Mouse (Mus musculus): ENCODE data around the gene Cad.
A peak's percentile ranks its signal among the peaks of the same experiment; 100 is the strongest.
"Not testable (repeated sequence)": the region's sequence is repeated elsewhere in the genome, so short reads cannot be mapped to it uniquely, and the experiment has no call there.

The Cad gene

DNA sequence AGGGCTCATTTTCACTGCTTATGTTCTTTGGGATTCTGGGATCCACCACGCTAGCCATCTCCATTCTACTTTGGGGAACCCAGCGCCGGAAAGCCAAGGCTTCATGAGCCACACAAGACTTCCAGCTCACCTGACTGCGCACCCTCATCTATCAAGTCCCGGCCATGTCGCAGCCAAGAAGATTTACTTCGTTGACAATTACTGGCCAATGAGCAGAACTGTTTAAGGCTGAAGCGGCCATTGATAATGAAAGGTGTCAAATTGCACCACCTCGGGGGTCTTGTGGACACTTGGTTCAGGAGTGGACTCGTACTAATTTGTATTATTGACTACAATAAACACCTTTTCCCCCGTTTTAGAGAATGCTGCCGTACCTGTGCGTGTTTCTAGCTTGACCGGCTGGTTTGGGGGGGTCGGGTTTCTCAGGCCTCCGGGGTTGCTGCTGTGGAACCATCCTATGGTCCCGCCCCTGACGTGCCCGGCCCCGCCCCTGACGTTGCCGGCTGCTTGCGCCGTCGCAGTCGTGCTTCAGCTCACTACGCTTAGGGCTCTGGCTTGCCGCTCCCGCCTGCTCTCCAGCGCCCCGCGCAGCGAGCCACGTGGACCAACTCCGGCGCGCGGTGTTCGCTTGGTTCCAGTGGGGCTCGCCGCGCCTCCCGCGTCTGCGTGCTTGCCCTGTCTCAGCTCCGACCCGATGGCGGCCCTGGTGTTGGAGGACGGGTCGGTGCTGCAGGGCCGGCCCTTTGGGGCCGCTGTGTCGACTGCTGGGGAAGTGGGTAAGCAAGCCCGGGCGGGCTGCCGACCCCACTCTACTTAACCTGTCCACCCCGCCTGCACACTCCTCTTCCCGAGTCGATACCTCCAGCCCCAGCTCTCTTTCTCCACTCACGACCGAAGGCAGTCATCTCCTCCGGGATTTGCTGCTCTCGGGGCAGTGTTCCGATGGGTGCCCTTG is at the start of gene Cad:
Gene Cad (plus strand): TSS at position 520 of the 955 bp plus-strand sequence.
- DNase-seq: peak; percentile 93

DNA sequence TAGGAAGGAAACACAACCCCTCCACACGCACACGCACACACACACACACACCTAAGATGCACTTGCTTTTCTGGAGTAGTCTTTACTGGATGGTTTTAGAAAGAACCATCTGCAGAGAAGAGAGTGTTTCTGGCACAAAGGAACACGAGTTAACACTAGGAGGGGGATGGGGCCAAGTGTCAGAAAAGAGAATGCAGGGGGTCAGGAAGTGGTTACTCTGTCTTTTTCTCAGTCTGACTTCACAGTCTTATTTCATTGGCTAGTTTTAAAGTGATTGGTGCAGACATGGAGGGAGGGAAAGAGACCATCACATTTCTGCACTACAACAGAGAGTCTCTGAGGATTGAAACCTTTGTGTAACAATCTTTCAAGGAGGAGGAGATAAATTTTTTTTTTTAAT is 41.8 kb upstream of the Cad start:
- DNase-seq: no peak

DNA sequence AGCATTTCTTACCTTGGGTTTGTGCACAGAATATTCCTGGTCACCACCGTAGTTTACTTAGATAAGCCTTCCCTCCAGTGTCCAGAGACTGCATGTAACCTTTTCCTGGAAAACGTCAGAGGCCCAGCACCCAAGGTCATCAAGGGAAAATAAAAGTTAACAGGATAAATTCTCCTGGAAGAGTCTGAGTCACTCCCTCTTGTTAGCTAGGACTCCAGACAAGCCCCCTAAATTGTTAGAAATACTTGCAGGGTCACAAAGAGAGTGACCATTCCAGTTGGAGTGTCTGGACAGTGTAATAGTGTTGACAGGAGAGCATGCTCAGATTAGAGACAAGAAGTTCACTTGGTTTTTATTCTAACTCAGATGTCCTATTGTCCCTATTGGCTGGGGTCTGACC is 38.7 kb upstream of the Cad start:
- no peak for DNase-seq

DNA sequence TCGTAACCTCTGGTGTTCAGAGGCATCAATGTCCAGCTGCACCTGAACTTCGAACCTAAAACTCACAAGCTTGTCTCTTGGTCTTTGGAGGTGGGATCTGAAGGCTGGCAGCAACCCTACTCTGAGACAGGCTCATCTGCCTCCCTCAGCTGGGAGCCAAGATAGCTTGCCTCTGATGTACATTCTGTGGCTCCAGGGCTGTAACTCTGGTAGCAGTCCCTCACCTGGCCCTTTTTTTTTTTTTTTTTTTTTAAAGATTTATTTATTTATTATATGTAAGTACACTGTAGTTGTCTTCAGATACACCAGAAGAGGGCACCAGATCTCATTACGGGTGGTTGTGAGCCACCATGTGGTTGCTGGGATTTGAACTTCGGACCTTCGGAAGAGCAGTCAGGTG is 32.8 kb upstream of the Cad start:
- DNase-seq: not testable (repeated sequence)

DNA sequence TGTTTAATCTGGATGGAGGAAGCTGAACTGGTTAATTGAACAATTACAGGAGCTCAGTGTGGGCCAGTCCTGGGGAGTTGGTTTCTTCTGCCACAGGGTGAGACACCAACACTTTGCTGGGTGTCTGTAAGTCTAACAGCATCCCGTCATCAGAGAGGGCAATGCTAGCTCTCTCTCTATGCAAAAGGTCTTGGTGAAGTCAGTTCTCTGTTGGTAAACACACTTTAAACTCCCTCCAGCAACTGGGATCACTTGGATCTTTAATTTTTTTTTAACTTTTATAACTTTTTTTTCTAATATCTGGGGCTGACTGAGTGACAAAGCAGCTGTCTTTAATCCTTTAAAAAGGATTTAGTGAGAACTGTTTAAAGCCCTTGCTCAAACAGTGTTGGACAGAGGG is 31.9 kb upstream of the Cad start:
- no peak for DNase-seq

DNA sequence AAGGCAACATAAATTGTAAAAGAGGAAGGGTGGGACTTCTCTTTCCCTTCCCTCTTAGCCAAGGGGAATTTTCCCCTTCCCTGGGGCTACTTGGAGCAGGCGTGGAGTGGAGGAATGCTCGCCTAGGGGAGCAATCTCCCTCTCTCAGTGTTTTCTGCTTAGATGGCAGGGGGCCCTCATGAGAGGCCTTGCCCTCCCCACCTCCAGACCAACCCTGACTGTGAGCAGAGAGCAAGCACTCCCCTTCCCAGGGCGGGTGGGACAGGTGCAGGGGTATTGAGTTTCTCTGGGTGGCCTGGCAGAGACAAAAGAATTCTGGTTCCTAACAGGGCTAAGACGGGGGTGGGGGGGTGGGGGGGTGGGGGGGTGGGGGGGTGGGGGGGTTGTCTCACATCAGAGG is 31.3 kb upstream of the Cad start:
- no peak for DNase-seq

DNA sequence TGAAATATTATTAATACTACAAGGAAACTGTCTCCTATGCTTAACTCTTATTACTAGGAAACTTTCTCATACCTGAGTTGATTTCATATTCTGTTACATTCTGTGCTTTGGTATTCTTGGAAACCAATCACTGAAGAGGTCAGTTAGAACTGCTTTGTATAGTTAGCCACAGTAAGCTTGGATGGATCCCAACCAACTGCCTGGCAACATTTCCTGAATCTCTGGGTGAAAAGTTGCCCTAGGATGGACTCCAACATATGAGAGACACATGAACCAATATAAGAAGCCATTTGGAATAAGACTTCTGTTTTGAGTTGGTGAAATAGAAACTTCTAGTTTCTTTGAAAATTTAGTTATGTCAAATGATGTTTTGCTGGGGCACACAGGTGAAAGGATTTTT is 29.9 kb upstream of the Cad start:
- no peak for DNase-seq

DNA sequence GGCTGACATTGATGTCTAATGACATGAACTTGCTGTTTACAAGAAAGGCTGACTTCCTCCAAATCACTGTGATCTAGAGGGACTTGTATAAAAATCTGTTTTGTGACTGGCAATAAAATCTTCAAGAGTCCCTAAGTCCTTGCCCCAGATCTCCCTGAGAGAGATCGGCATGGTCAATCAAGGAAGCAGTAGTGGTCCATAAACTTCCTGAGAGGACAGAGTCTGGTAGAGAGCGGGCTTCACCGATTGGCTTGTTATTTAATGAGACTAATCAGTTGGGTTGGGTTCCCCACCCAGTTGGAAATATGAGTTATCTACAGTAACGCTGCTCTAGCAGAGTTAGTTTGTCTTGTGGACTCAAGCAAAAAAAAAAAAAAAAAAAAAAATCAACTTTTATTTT is 23.7 kb upstream of the Cad start:
- DNase-seq: no peak

DNA sequence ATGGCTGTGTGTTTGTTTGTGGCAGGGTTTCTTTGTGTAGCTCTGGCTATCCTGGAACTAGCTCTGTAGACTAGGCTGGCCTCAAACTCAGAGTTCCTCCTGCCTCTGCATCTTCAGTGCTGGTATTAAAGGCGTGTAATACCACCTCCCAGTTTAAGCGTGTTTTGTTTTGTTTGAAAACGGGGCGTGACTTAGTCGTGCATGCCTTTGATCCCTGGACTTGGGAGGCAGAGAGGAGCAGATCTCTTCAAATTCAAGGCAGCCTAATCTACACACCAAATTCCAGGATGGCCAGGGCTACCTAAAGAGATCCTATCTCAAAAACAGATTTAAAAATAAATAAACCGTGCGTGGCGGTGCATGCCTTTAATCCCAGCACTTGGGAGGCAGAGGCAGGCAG is 23.1 kb upstream of the Cad start:
- no peak for DNase-seq

DNA sequence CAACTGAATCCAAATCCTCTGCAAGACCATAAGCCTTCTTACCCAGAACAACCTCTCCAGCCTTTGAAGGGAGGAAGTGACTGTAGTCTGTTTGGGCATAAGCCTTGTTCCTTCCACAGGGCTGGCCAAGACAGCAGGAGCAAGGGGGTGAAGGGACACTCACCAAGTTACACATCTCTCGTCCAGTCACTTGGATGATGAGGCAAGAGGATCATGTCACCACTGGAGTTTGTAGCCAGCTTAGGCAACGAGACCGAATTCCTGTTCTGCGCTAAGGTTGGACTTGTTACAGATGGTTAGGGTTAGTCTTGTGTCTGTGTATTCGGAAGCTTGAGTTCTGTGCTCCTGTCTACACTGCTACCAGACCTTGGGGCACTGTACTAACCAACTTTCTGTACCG is 19.9 kb upstream of the Cad start:
- no peak for DNase-seq

DNA sequence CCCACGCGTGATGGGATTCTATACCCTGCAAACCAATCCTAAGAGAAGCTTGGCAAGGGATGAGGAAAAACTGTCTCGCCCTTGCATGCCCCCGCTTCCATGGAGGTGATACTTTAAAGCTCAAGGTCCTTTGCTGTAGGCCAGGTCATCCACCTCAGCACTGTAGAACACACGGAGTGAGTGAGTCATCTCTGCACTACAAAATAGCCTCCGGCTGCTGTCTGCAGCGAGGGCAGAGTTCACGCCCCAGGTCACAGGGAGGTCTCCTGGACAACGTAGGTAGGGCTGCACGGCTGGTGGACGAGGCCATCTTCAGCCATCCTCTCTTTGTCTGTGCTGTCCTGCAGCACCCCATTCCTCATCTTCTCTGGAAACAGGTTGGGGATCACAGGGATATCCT is 18.0 kb upstream of the Cad start:
- DNase-seq: not testable (repeated sequence)

DNA sequence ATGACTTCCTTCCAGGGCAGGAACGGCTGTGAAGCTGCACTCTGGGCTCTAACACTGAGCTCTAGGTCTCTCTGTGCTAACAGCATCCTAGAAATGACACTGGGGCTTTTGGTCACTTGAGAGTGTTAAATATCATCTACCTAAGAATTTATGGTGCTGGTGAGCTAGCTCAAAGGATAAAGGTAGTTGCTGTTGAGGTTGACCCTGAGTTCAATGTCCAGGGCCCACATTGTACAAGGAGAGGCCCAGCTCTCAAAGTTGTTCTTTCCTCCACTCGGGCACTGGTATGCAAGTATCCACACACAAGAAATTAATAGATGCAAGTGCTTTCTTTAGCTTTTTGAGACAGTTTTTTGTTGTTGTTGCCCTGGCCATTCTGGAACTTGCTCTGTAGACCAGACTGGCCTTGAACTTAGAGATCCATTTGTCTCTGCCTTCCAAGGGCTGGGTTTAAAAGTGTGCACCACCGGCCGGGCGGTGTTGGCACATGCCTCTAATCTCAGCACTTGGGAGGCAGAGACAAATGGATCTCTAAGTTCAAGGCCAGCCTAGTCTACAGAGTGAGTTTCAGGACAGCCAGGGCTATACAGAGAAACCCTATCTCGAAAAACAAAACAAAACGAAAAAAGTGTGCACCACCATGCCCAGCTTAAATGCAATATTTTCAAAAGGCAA is 16.3 kb upstream of the Cad start:
- no peak for DNase-seq

DNA sequence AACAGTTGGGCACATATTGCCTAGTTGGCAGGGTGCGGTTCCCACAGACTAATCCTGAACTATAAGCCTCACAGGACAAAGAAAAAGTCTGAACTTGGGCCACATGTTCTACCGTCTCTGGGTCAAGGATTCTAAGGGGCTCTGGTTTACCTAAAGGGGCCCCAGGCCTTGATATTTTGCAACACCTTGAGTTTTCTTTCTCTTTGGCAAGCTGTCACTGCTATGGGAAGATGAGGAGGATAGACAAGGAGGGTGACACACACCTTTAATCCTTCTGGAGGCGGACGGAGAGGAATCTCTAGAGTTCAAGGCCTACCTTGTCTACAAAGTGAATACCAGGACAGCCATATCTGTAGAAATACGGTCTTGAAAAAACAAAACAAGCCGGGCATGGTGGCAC is 8.2 kb upstream of the Cad start:
- no peak for DNase-seq

DNA sequence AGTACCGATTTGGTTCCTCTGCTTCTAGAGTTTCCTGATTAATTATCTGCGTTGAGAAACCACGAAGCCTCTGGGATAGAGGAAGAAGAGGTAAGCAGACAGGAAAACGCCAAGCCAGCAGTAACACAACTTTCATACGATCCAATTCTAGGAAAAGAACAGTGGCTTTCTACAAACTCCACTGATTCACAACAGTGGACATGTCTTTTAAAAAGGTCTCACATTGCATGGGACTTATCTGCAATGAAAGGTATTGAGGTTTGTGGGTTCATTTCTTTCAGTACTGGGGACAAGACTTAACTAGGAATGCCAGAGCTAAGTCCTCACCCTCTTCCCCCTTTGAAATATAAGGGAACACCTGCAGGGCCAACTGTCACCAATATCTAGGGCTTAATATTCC is 7.5 kb upstream of the Cad start:
- no peak for DNase-seq

DNA sequence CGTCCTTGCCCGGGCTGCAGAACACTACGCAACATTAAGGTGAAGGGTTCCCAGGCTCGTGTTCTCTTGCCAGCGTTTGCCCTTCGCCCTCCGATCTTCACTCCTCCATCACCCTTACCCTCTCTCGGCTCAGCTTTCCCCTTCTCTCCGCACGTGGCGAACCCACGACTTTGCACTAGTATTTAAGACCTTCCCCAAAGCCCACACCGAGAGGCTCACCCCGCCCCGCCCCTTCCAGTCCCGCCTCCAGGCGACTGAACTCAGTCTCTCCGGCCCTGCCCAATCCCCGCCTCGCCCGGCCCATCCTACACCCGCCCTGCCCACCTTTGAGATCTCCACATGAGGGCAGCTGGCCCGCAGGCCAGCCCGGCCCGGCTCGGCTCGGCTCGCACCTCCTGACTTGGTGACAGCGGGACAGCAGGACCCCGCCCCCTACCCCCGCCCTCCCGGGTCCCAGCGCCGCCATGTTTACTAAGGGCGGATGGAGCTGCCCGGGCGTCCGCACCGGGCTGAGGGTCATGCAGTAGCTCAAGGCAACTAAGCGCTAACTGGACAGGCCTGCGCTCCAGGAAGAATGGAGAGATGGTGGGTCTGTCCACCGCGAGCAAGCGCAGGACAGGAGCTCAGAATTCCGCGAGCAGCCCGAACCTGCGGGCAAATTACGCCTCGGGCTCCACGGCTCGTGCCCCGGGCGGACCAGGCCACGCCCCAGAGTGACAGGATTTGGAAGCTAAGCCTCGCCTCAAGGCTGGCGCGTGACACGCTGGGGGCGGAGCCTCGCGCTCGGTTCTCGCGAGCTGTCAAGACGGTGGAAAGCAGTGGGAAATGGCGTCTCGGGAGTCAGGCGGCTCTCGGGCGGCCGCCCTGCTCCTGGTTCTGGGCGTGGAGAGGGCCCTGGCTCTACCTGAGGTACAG is 6.5 kb upstream of the Cad start, which contains the start of gene Atraid:
Gene Atraid (plus strand): TSS at position 465 of the 915 bp plus-strand sequence.
- DNase-seq: peak; percentile 98

DNA sequence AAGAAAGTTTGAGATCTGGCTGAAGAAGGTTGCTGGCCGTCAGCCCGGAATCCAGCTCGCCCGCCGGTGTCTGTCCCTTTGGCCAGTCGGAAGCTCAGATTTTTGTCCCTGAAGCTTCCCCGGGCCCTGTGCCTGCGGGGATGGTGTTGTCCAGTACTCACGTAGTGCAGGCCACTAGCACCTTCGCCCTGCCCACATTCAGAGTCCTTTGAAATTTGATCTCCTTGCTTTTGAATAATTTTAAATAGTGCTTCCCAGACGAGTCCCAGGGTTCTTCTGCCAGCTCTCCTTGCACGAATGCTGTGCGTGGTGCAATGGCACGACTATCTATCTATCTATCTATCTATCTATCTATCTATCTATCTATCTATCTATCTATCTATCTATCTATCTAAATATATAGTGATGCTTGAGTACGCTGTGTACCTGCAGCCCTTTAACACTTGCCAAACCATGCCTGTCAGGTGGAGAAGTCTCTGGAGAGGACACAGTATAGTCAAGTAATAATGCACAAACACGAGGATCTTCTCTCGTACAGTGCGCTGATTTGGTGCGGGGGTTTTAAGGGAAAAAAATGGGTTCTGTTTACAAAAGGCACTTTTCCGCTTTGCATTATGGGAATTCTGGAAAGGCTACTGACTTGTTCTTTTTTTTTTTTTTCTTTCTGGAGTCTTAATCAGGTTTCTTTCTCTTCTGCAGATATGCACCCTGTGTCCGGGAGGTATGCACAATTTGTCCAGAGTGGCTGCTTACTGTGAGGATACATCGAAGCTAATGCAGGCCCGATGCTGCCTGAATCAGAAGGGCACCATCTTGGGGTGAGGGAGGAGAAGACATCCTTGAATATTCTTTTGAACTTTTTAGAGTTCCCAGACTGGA is 5.6 kb upstream of the Cad start, which contains the start of gene Slc5a6:
Gene Slc5a6 (minus strand): TSS at position 162 of the 879 bp plus-strand sequence.
- DNase-seq: peak; percentile 51

DNA sequence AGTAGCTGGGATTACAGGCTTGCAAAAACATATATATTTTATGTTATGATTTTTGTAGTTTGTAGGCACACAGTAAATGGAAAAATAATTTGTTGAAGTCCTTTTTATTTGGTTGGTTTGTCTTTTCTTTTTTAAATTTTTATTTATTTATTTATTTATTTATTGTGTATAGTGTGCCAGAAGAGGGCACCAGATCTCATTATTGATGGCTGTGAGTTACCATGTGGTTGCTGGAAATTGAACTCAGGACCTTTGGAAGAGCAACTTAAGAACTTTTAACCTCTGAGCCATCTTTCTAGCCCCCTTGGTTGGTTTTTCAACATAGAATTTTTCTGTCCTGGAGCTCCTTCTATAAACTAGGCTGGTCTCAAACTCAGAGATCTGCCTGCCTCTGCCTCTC is 4.2 kb upstream of the Cad start:
- DNase-seq: no peak

DNA sequence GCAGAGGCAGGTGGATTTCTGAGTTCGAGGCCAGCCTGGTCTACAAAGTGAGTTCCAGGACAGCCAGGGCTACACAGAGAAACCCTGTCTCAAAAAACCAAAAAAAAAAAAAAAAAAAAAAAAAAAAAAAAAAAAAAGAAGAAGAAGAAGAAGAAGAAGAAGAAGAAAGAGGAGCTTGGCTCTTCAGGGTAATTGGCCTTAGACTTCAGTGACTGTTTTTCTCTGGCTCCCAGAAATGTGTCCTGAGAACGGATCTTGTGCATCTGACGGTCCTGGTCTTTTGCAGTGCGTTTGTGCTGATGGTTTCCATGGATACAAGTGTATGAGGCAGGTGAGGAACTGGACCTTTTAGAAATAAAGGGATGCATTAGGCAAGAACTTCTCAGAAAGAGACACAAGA is 852 bp upstream of the Cad start:
- DNase-seq: not testable (repeated sequence)

DNA sequence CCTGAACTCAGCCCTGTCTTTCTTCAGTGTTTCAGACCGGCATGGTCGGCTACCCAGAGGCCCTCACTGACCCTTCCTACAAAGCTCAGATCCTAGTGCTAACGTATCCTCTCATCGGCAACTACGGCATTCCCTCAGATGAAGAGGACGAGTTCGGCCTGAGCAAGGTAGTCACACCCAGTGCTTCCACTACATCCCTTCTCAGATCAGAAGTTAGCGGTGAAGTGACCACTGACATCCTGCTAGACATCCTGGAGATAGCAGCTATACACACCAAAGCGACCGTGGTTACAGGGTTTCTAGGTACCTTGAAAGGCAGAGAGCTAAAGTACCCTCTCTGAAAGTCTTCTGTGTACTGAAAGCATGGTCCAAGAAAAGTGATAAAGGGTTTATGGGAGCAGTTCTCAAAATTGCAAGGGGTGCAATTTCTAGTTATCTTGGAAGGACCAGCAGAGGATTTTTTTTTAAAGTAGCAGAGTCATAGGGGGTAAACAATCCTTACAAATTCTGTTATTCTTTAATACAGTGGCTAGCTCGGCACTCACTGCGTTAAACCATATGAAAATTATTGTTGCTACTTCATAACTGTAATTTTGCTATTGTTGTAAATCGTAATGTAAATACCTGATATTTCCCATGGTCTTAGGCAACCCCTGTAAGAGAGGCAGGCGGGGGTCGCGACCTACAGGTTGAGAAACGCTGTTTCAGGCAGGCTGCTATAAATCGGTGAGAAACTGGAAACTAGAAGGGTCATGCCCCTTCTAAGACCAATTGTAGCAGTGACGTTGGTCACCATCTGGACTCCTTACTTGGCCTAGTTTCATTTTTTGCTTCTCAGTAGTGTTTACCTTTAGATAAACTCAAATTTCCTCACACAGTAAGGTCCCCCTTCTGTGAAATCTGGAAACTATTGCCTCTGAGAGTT is 898 bp downstream of the Cad start:
- DNase-seq: no peak

DNA sequence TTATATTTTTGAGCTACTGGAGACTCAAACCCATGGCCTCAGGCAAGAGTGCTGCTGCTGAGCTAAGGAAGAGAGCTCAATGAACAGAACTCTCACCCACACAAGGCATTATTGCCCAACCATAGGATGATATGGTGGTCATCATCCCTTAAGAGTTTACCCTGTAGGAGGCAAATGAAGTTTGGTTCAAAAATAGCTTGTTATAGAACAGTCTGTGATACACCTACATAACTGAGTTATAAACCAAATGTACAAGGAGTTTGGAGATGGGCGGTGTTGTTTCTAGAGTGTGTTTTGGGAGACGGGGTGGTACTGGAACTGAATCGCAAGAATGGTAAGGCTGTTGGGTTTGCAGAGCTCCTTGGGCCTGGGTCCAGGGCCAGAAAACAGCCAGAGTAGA is 15.2 kb downstream of the Cad start:
- no peak for DNase-seq

DNA sequence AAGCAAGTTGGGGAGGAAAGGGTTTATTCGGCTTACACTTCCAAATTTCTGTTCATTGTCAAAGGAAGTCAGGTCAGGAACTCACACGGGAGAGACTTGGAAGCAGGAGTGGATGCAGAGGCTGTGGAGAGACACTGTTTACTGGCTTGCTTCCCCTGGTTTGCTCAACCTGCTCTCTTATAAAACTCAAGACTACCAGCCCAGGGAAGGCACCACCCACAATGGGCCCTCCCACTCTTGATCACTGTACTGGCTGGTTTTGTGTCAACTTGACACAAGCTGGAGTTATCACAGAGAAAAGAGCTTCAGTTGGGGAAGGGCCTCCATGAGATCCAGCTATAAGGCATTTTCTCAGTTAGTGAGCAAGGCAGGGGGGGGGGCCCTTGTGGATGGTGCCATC is 16.5 kb downstream of the Cad start:
- no peak for DNase-seq
